Mouse (Mus musculus) stomach, postnatal 0 days (tissue): Measurements from ENCODE around the gene Nabp2.

ENCODE experiments used
- CTCF ChIP-seq: IDR thresholded peaks from 2 replicates; pipeline ENCODE4 v1.5.1; 2016; ENCODE audit warnings: antibody characterized with exemption, low read depth, mild to moderate bottlenecking, moderate library complexity
- EP300 ChIP-seq: optimal IDR thresholded peaks from 2 replicates; pipeline ENCODE3; 2016; ENCODE audit warnings: antibody characterized with exemption

GRCm38 (mm10) chr10:128409692-128410559, 1.4 kb downstream of the Nabp2 start:
- TF ChIP-seq EP300 (no peak), CTCF (peak; percentile 81)
